ENCODE assay signal across 16 mouse cellular contexts in the genomic region with DNA sequence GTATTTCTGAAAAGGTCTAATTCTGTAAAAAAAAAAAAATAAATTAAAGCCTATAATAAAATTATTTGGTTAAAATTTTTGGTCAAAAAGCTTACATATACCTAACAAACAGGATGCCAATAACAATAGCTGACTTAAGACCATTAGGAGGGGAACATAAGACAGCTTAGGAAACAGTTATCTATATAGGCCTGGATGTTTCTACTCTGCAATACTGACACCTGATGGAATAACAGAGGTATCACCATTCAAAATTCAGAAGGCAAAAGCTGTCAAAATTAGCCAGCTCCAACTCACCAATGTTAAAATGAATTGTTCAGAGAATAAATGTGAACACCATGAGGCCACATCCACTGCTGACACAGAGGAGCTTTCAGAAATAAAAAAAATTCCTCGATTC. TPM values are rescaled to one million over a fixed set of nuclear protein-coding genes. Genes with fewer than 3 reads are reported as not detected.
DNase-seq lines count a peak whose midpoint lies in the region; ATAC-seq and TF ChIP-seq lines count a peak whose summit lies in the region.
"Had no signal": no experiment of that assay in that cellular context is flagged by ENCODE, and none has a peak within 500 bp of the region (broad histone marks: within the 10 kb centered on the region; RNA-seq: fewer than 3 reads in every experiment).

No protein-coding gene starts in this region.

- no peak overlapping the region for H3K27ac ChIP-seq in heart, postnatal 0 days (ENCODE audit: low read depth)
- no peak overlapping the region for H3K27ac ChIP-seq in lung, embryonic 14.5 days (ENCODE audit: low read depth)
- H3K27ac ChIP-seq: hindbrain, embryonic 10.5 days; kidney, embryonic 15.5 days; neural tube, embryonic 15.5 days had no signal

- H3K36me3 ChIP-seq in heart, postnatal 0 days (replicated peaks; ENCODE audit: control insufficient read depth, insufficient read depth, low read length): peaks cover 41% of the 10 kb centered on the region
- H3K36me3 ChIP-seq in lung, embryonic 14.5 days (ENCODE audit: insufficient read depth): peaks cover 43% of the 10 kb centered on the region

- TF ChIP-seq CTCF in heart, postnatal 0 days (IDR thresholded peaks at IDR 0.05; ENCODE audit: low read depth): peak; percentile 49
- peak; percentile 46 for TF ChIP-seq CTCF in lung, embryonic 14.5 days (IDR thresholded peaks at IDR 0.05; ENCODE audit: low read depth)
- TF ChIP-seq CTCF in lung, adult 2 months (IDR thresholded peaks at IDR 0.05; ENCODE audit: insufficient read depth, low read length): no peak

- H3K27me3 ChIP-seq in heart, postnatal 0 days (ENCODE audit: control insufficient read depth, insufficient read depth, low read length): no peaks in the 10 kb centered on the region
- H3K27me3 ChIP-seq in lung, embryonic 14.5 days (ENCODE audit: insufficient read depth, low read length): no peaks in the 10 kb centered on the region
- H3K27me3 ChIP-seq: heart, embryonic 12.5 days; kidney, embryonic 15.5 days; neural tube, embryonic 15.5 days had no signal

- no peak for TF ChIP-seq EP300 in heart, postnatal 0 days (IDR thresholded peaks at IDR 0.05; ENCODE audit: low read depth)

- H3K4me1 ChIP-seq in heart, postnatal 0 days (ENCODE audit: control insufficient read depth, insufficient read depth): peaks cover 18% of the 10 kb centered on the region
- no peaks in the 10 kb centered on the region for H3K4me1 ChIP-seq in lung, embryonic 14.5 days (ENCODE audit: insufficient read depth)
- H3K4me1 ChIP-seq in lung, adult 2 months (ENCODE audit: control insufficient read depth, insufficient read depth, low read length): 0 out of 2 replicates have a peak, but pooled peaks cover 2% of the 10 kb centered on the region

- no peak overlapping the region for H3K4me2 ChIP-seq in heart, postnatal 0 days (ENCODE audit: low read depth, low read length)
- H3K4me2 ChIP-seq in lung, embryonic 14.5 days: no peak overlapping the region
- H3K4me2 ChIP-seq: heart, embryonic 12.5 days; kidney, embryonic 15.5 days; neural tube, embryonic 15.5 days had no signal

- H3K9me3 ChIP-seq in heart, postnatal 0 days (replicated peaks; ENCODE audit: control insufficient read depth, low read length): no peaks in the 10 kb centered on the region
- no peaks in the 10 kb centered on the region for H3K9me3 ChIP-seq in lung, embryonic 14.5 days (ENCODE audit: low read depth, low read length)
- H3K9me3 ChIP-seq: heart, embryonic 12.5 days; hindbrain, embryonic 10.5 days; kidney, embryonic 15.5 days; neural tube, embryonic 15.5 days had no signal

- TF ChIP-seq POLR2A in lung, adult 2 months (IDR thresholded peaks at IDR 0.05; ENCODE audit: borderline replicate concordance, extremely low read depth, low read depth, low read length): no peak

- DNase-seq in heart, postnatal 0 days (ENCODE audit: low spot score): peak; percentile 31
- no peak for DNase-seq in heart, adult 9 months (ENCODE audit: low spot score in 2 of 2)
- DNase-seq in lung, embryonic 14.5 days: peak; percentile 42
- no peak for DNase-seq in lung, adult 2 months
- peak; percentile 7 for DNase-seq in MN1 (ENCODE audit: low spot score)
- peak; percentile 63 for DNase-seq in retina, embryonic 14.5 days (ENCODE audit: low spot score)
- DNase-seq in adrenal gland, postnatal 36 days: no peak
- no peak for DNase-seq in layer of hippocampus, postnatal 25 days (ENCODE audit: extremely low spot score in 1 of 2, low spot score in 1 of 2)
- DNase-seq: adrenal gland, postnatal 14 days; gastrocnemius, postnatal 14 days; layer of hippocampus, adult 9-11 months; right cerebral cortex, postnatal 14 days had no signal

- H3K9ac ChIP-seq in heart, postnatal 0 days (replicated peaks; ENCODE audit: low read depth, low read length): no peak overlapping the region
- no peak overlapping the region for H3K9ac ChIP-seq in lung, embryonic 14.5 days
- H3K9ac ChIP-seq: heart, embryonic 12.5 days; kidney, embryonic 15.5 days; neural tube, embryonic 15.5 days had no signal

- 58% methylated on average over 1 of the region's 1 CpGs for WGBS in heart, postnatal 0 days
- whole genome bisulfite sequencing in lung, embryonic 14.5 days: 71% methylated on average over 1 of the region's 1 CpGs
- 82% methylated on average over 1 of the region's 1 CpGs for WGBS in lung, adult 2 months

- no peak for ATAC-seq in heart, postnatal 0 days (ENCODE audit: insufficient read depth, low read depth)
- no peak for ATAC-seq in lung, embryonic 14.5 days (ENCODE audit: insufficient read depth)

- no peak overlapping the region for H3K4me3 ChIP-seq in heart, postnatal 0 days (ENCODE audit: low read depth, low read length)
- H3K4me3 ChIP-seq in lung, embryonic 14.5 days (ENCODE audit: low read depth, low read length): no peak overlapping the region
- H3K4me3 ChIP-seq in lung, adult 2 months (replicated peaks; ENCODE audit: extremely low read depth, low read depth, low read length): no peak overlapping the region
- H3K4me3 ChIP-seq: heart, embryonic 12.5 days; hindbrain, embryonic 10.5 days; kidney, embryonic 15.5 days; neural tube, embryonic 15.5 days had no signal

RNA-seq across cellular contexts. Expression of a gene that starts 3.2 kb away (rescaled TPM):
- total RNA-seq in heart, postnatal 0 days (2014; rRNA removed; ENCODE audit: low replicate concordance): 4.5 and 5.0 TPM in 2 replicates
- 34.9 and 53.3 TPM in 2 replicates for polyA plus RNA-seq in heart, postnatal 0 days (2015; fragmentation: Nextera tagmentation; extraction: Ambion mirVana)
- 83.2 and 87.0 TPM in 2 replicates for polyA plus RNA-seq in lung, embryonic 14.5 days (2014; fragmentation: Nextera tagmentation; extraction: Ambion mirVana)
- 10.3 and 18.9 TPM in 2 replicates for polyA plus RNA-seq in lung, adult 2 months (2012; rRNA removed)
- total RNA-seq in adrenal gland, postnatal 36 days (2021): 100 to 1,000 TPM in 1 of 2 experiments, 10 to 100 TPM in 1; 100.0 to 130 TPM
- total RNA-seq in layer of hippocampus, postnatal 25 days (2021): 10 to 100 TPM; 50.2 to 55.3 TPM

Comparison
In these comparisons a context has a peak if more than half of its experiments do, and no peak if none do; other contexts are left out.
1. DNase-seq: peak in heart, postnatal 0 days (single experiment), lung, embryonic 14.5 days (single experiment), MN1 (single experiment) and retina, embryonic 14.5 days (single experiment); none in heart, adult 9 months (0 of 2), lung, adult 2 months (single experiment), adrenal gland, postnatal 36 days (0 of 2) and layer of hippocampus, postnatal 25 days (0 of 2).